Mouse (Mus musculus) testis, adult 2 months (tissue): ENCODE data around the gene Atp6v0a1.

Source experiments
- CTCF ChIP-seq: fragments of 200-500 bp; IDR thresholded peaks from 2 replicates; pipeline ENCODE4 v1.5.1; 2012; ENCODE audit warnings: low read depth, mild to moderate bottlenecking, inconsistent platforms, low read length, moderate library complexity; ENCODE audit not compliant: control insufficient read depth, insufficient read depth, insufficient replicate concordance
- POLR2A ChIP-seq: fragments of 200-500 bp; IDR thresholded peaks from 2 replicates; pipeline ENCODE4 v1.6.1; 2012; ENCODE audit warnings: low read depth, mild to moderate bottlenecking, inconsistent platforms, low read length, moderate library complexity; ENCODE audit not compliant: control insufficient read depth

GRCm38 (mm10) chr11:100964901-100965542 is 44.2 kb upstream of the Atp6v0a1 start:
- TF ChIP-seq CTCF (no peak), POLR2A (no peak)
